Mouse (Mus musculus) urinary bladder, postnatal 36 days (tissue): ENCODE data around the gene Nupl2.

Experiments used
- DNase-seq, 2 experiments: peaks; one replicate each; pipeline ENCODE4 v3.0.0; 2022; ENCODE audit warnings: low spot score in 2 of 2, mixed read lengths in 1 of 2

Nupl2 gene

GRCm38 (mm10) chr5:24208505-24208904 is 43.7 kb downstream of the Nupl2 start:
- no peak for DNase-seq

- no peak for DNase-seq
These were observed 49.2 kb downstream of the Nupl2 start for GRCm38 (mm10) chr5:24213861-24214546.

GRCm38 (mm10) chr5:24214547-24214878 is 49.8 kb downstream of the Nupl2 start:
- DNase-seq = no peak

- no peak for DNase-seq
These were observed 50.1 kb downstream of the Nupl2 start for GRCm38 (mm10) chr5:24214900-24215299.
